Comparison of ENCODE assay signal across 10 mouse cellular contexts in genomic region chr11:8569232-8570028, GRCm38 (mm10).
DNase-seq lines count a peak whose midpoint lies in the region; ATAC-seq lines count a peak whose summit lies in the region.
"Had no signal": no experiment of that assay in that cellular context is flagged by ENCODE, and none has a peak within 500 bp of the region (broad histone marks: within the 10 kb centered on the region; RNA-seq: fewer than 3 reads in every experiment).

No protein-coding gene starts in this region.

- no peak overlapping the region for H3K4me2 ChIP-seq in forebrain, embryonic 11.5 days (ENCODE audit: low read depth, low read length, severe bottlenecking)
- no peak overlapping the region for H3K4me2 ChIP-seq in forebrain, embryonic 16.5 days (ENCODE audit: low read length)

- no peaks in the 10 kb centered on the region for H3K36me3 ChIP-seq in forebrain, embryonic 11.5 days (ENCODE audit: control insufficient read depth, insufficient read depth, low read length)
- H3K36me3 ChIP-seq in forebrain, embryonic 16.5 days (ENCODE audit: control insufficient read depth, insufficient read depth), result no peaks in the 10 kb centered on the region

- H3K9ac ChIP-seq in forebrain, embryonic 11.5 days (ENCODE audit: low read length), result no peak overlapping the region
- no peak overlapping the region for H3K9ac ChIP-seq in forebrain, embryonic 16.5 days (replicated peaks; ENCODE audit: low read depth, low read length)

- H3K4me3 ChIP-seq in forebrain, embryonic 11.5 days (ENCODE audit: low read depth, low read length), result no peak overlapping the region
- H3K4me3 ChIP-seq in forebrain, embryonic 16.5 days (replicated peaks; ENCODE audit: low read length), result no peak overlapping the region

- H3K9me3 ChIP-seq in forebrain, embryonic 11.5 days (ENCODE audit: control insufficient read depth, low read length), result no peaks in the 10 kb centered on the region
- H3K9me3 ChIP-seq in forebrain, embryonic 16.5 days (ENCODE audit: control insufficient read depth, low read length), result no peaks in the 10 kb centered on the region

- 0 out of 2 replicates have a peak, but pooled peaks have one; percentile 24 for ATAC-seq in forebrain, embryonic 11.5 days (replicated peaks; ENCODE audit: low FRiP score)
- ATAC-seq in forebrain, embryonic 16.5 days, result no peak; the same call in 1 of the 2 replicates
- ATAC-seq: inflammation-experienced regulatory T-cells, adult 6 months had no signal

- WGBS in forebrain, embryonic 11.5 days, result 16% methylated on average over 7 of the region's 7 CpGs
- 14% methylated on average over 7 of the region's 7 CpGs for WGBS in forebrain, embryonic 16.5 days

- no peak overlapping the region for H3K27ac ChIP-seq in forebrain, embryonic 11.5 days (ENCODE audit: low read depth, low read length)
- no peak overlapping the region for H3K27ac ChIP-seq in forebrain, embryonic 16.5 days (ENCODE audit: low read length)

- H3K4me1 ChIP-seq in forebrain, embryonic 11.5 days (replicated peaks; ENCODE audit: control insufficient read depth, insufficient read depth, low read length), result peaks cover 4% of the 10 kb centered on the region; the same call in 1 of the 2 replicates
- H3K4me1 ChIP-seq in forebrain, embryonic 16.5 days (replicated peaks; ENCODE audit: control insufficient read depth, insufficient read depth, low read length), result peaks cover 5% of the 10 kb centered on the region

- no peaks in the 10 kb centered on the region for H3K27me3 ChIP-seq in forebrain, embryonic 11.5 days (ENCODE audit: control insufficient read depth, insufficient read depth, low read length)
- no peaks in the 10 kb centered on the region for H3K27me3 ChIP-seq in forebrain, embryonic 16.5 days (replicated peaks; ENCODE audit: control insufficient read depth, insufficient read depth, low read length)

- no peak for DNase-seq in forebrain, embryonic 11.5 days (ENCODE audit: low spot score)
- peak; percentile 34 for DNase-seq in embryo, embryonic 10.5 days (ENCODE audit: low spot score)
- peak; percentile 71 for DNase-seq in kidney, adult 18-20 months
- DNase-seq in mesoderm, embryonic 11.5 days (ENCODE audit: low read depth, low spot score), result peak; percentile 39
- no peak for DNase-seq in urinary bladder, adult 2 months (ENCODE audit: low spot score)
- DNase-seq in right cerebral cortex, postnatal 36 days (ENCODE audit: low spot score in 2 of 2), result no peak
- DNase-seq in adrenal gland, postnatal 10 days, result no peak
- DNase-seq: cerebellum, adult 11 months had no signal

Comparison
In these comparisons a context has a peak if more than half of its experiments do, and no peak if none do; other contexts are left out.
1. DNase-seq: peak in embryo, embryonic 10.5 days (single experiment), kidney, adult 18-20 months (single experiment) and mesoderm, embryonic 11.5 days (single experiment); none in forebrain, embryonic 11.5 days (single experiment), urinary bladder, adult 2 months (single experiment), right cerebral cortex, postnatal 36 days (0 of 2) and adrenal gland, postnatal 10 days (single experiment).